Mouse (Mus musculus) frontal cortex, adult (tissue): Measurements from ENCODE around the gene Gm17555.
"Not testable (repeated sequence)": the region's sequence is repeated elsewhere in the genome, so short reads cannot be mapped to it uniquely, and the experiment has no call there.

Source experiments
- ATAC-seq: cut with Nextera tagmentation; 2 replicates; pipeline ENCODE4 v1.9.2; 2017; ENCODE audit warnings: mild to moderate bottlenecking, moderate library complexity, mixed read lengths; ENCODE audit not compliant: low TSS enrichment

The Gm17555 gene

GRCm38 (mm10) chr2:126214800-126215199 lies at the start of gene Gm17555:
Gm17555 (plus strand) TSS chr2:126215100.
- not testable (repeated sequence) for ATAC-seq

- ATAC-seq = no peak
Measured at GRCm38 (mm10) chr2:126165277-126166018, 49.5 kb upstream of the Gm17555 start.

- no peak; the same call in 1 of the 2 replicates for ATAC-seq
Measured at GRCm38 (mm10) chr2:126166335-126166734, 48.6 kb upstream of the Gm17555 start.

- peak; percentile 87 for ATAC-seq
Measured at GRCm38 (mm10) chr2:126166848-126167617, 47.9 kb upstream of the Gm17555 start.

- no peak for ATAC-seq
Measured at GRCm38 (mm10) chr2:126171427-126171826, 43.5 kb upstream of the Gm17555 start.

GRCm38 (mm10) chr2:126191306-126191705 lies 23.6 kb upstream of the Gm17555 start:
- no peak for ATAC-seq

GRCm38 (mm10) chr2:126192129-126192528 lies 22.8 kb upstream of the Gm17555 start:
- ATAC-seq = no peak

- no peak for ATAC-seq
Measured at GRCm38 (mm10) chr2:126195631-126196356, 19.1 kb upstream of the Gm17555 start.

GRCm38 (mm10) chr2:126198971-126199370 lies 15.9 kb upstream of the Gm17555 start:
- ATAC-seq = no peak

- ATAC-seq = no peak
Measured at GRCm38 (mm10) chr2:126211011-126211680, 3.8 kb upstream of the Gm17555 start.

GRCm38 (mm10) chr2:126227581-126227980 lies 12.7 kb downstream of the Gm17555 start:
- ATAC-seq = no peak

- ATAC-seq = no peak
Measured at GRCm38 (mm10) chr2:126231731-126232130, 16.8 kb downstream of the Gm17555 start.

- ATAC-seq = no peak
Measured at GRCm38 (mm10) chr2:126236905-126237304, 22.0 kb downstream of the Gm17555 start.

GRCm38 (mm10) chr2:126245446-126245845 lies 30.5 kb downstream of the Gm17555 start:
- ATAC-seq = peak; percentile 62; the same call in 1 of the 2 replicates

- ATAC-seq = no peak
Measured at GRCm38 (mm10) chr2:126248536-126248935, 33.6 kb downstream of the Gm17555 start.

GRCm38 (mm10) chr2:126252211-126252610 lies 37.3 kb downstream of the Gm17555 start:
- no peak for ATAC-seq
